Mouse (Mus musculus): ENCODE data around the gene Steap1. TPM values are rescaled to one million over a fixed set of nuclear protein-coding genes. Genes with fewer than 3 reads are reported as not detected.
A peak's percentile ranks its signal among the peaks of the same experiment; 100 is the strongest.

Gene Steap1
- polyA plus RNA-seq, 1 experiment from 2014 or later: 7.9 TPM

DNA sequence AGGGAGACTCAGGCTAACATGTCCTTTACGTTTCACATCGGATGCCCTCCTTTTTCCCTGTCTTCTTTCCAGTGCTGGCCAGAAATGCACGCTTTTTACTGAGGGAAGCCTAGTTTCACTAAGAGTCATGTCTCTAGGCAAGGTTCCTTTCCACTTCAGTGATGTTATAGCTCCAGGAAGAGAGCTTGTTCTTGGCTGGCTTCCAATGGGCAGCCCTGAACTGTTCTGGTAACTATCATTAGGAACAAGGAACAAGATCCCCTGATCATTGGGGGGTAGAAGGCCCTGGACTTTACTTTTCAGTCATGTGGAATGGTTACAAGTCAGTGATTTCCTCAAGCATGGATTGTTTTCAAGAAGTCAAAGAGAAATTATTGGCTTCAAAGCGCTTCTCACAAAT lies 19.2 kb downstream of the Steap1 start:
- no peaks in the 10 kb centered on the region for H3K36me3 ChIP-seq (ENCODE audit: control insufficient read depth, insufficient read depth, low read length)
- no peak overlapping the region for H3K4me2 ChIP-seq (ENCODE audit: low read depth, low read length)
- H3K4me3 ChIP-seq (ENCODE audit: low read depth, low read length): no peak overlapping the region
- DNase-seq (ENCODE audit: low spot score): no peak
- ATAC-seq (ENCODE audit: low read depth): no peak
- no peak overlapping the region for H3K27ac ChIP-seq (replicated peaks; ENCODE audit: low read depth, low read length)
- WGBS: 90% methylated on average over 4 of the region's 4 CpGs
- no peak overlapping the region for H3K9ac ChIP-seq (ENCODE audit: low read depth, low read length)
- H3K4me1 ChIP-seq (ENCODE audit: control insufficient read depth, insufficient read depth, low read length): no peaks in the 10 kb centered on the region
- no peaks in the 10 kb centered on the region for H3K27me3 ChIP-seq (replicated peaks; ENCODE audit: control insufficient read depth, insufficient read depth, low read length)
- no peaks in the 10 kb centered on the region for H3K9me3 ChIP-seq (ENCODE audit: control insufficient read depth, low read length)

- WGBS: 84% methylated on average over 7 of the region's 7 CpGs
- ATAC-seq (ENCODE audit: low read depth): no peak
- no peak overlapping the region for H3K9ac ChIP-seq (ENCODE audit: low read depth, low read length)
These were observed 26.9 kb downstream of the Steap1 start for GRCm38 (mm10) chr5:5722217-5722616.

GRCm38 (mm10) chr5:5711032-5711431 lies 38.1 kb downstream of the Steap1 start:
- H3K9ac ChIP-seq (ENCODE audit: low read depth, low read length): no peak overlapping the region
- no peak overlapping the region for H3K27ac ChIP-seq (replicated peaks; ENCODE audit: low read depth, low read length)
- no peaks in the 10 kb centered on the region for H3K27me3 ChIP-seq (replicated peaks; ENCODE audit: control insufficient read depth, insufficient read depth, low read length)
- ATAC-seq (ENCODE audit: low read depth) (no peak), DNase-seq (ENCODE audit: low spot score) (no peak)
- H3K9me3 ChIP-seq (ENCODE audit: control insufficient read depth, low read length): no peaks in the 10 kb centered on the region
- WGBS: 73% methylated on average over 4 of the region's 4 CpGs
- no peak overlapping the region for H3K4me3 ChIP-seq (ENCODE audit: low read depth, low read length)
- H3K36me3 ChIP-seq (ENCODE audit: control insufficient read depth, insufficient read depth, low read length): no peaks in the 10 kb centered on the region
- H3K4me2 ChIP-seq (ENCODE audit: low read depth, low read length): no peak overlapping the region
- no peaks in the 10 kb centered on the region for H3K4me1 ChIP-seq (ENCODE audit: control insufficient read depth, insufficient read depth, low read length)

More at GRCm38 (mm10) chr5:5722217-5722616, 26.9 kb downstream of the Steap1 start:
- Histone ChIP-seq H3K27me3 (replicated peaks; ENCODE audit: control insufficient read depth, insufficient read depth, low read length) (no peaks in the 10 kb centered on the region), H3K4me2 (ENCODE audit: low read depth, low read length) (no peak overlapping the region), H3K9me3 (ENCODE audit: control insufficient read depth, low read length) (no peaks in the 10 kb centered on the region), H3K36me3 (ENCODE audit: control insufficient read depth, insufficient read depth, low read length) (no peaks in the 10 kb centered on the region), H3K27ac (replicated peaks; ENCODE audit: low read depth, low read length) (no peak overlapping the region), H3K4me1 (ENCODE audit: control insufficient read depth, insufficient read depth, low read length) (no peaks in the 10 kb centered on the region), H3K4me3 (ENCODE audit: low read depth, low read length) (no peak overlapping the region)
- no peak for DNase-seq (ENCODE audit: low spot score)

GRCm38 (mm10) chr5:5707341-5708278 lies 41.5 kb downstream of the Steap1 start:
- H3K27me3 ChIP-seq (replicated peaks; ENCODE audit: control insufficient read depth, insufficient read depth, low read length): no peaks in the 10 kb centered on the region
- 55% methylated on average over 13 of the region's 13 CpGs for WGBS
- H3K4me3 ChIP-seq (ENCODE audit: low read depth, low read length): no peak overlapping the region
- DNase-seq (ENCODE audit: low spot score): no peak
- H3K9me3 ChIP-seq (ENCODE audit: control insufficient read depth, low read length): no peaks in the 10 kb centered on the region
- no peak overlapping the region for H3K27ac ChIP-seq (replicated peaks; ENCODE audit: low read depth, low read length)
- H3K36me3 ChIP-seq (ENCODE audit: control insufficient read depth, insufficient read depth, low read length): no peaks in the 10 kb centered on the region
- H3K9ac ChIP-seq (ENCODE audit: low read depth, low read length): no peak overlapping the region
- no peak for ATAC-seq (ENCODE audit: low read depth)
- no peaks in the 10 kb centered on the region for H3K4me1 ChIP-seq (ENCODE audit: control insufficient read depth, insufficient read depth, low read length)
- peak overlapping the region; percentile 15; the same call in 1 of the 2 replicates for H3K4me2 ChIP-seq (ENCODE audit: low read depth, low read length)

GRCm38 (mm10) chr5:5705019-5705418 lies 44.1 kb downstream of the Steap1 start:
- 62% methylated on average over 2 of the region's 2 CpGs for WGBS
- no peak for ATAC-seq (ENCODE audit: low read depth)
- H3K27ac ChIP-seq (replicated peaks; ENCODE audit: low read depth, low read length): no peak overlapping the region

DNA sequence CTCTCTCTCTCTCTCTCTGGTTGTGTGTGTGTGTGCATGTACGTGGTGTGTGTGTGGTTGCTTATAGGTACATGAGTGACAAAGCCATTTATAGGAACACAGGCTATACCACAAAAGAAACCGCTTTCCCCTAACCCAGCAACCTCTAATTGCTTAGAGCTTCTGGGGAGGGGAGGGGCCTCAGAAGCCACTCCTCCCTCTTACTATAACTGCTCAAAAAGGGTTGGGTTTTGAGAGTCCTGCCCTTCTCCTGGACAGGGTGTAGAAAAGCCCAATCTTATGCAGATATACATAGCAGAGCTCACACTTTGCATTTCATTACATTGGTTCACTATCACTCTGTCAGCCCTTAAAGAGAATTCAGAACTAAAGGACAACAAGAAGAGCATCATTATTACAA lies 48.7 kb downstream of the Steap1 start:
- Histone ChIP-seq H3K27ac (replicated peaks; ENCODE audit: low read depth, low read length) (no peak overlapping the region), H3K36me3 (ENCODE audit: control insufficient read depth, insufficient read depth, low read length) (no peaks in the 10 kb centered on the region), H3K9me3 (ENCODE audit: control insufficient read depth, low read length) (no peaks in the 10 kb centered on the region), H3K4me2 (ENCODE audit: low read depth, low read length) (no peak overlapping the region), H3K4me3 (ENCODE audit: low read depth, low read length) (no peak overlapping the region), H3K4me1 (ENCODE audit: control insufficient read depth, insufficient read depth, low read length) (no peaks in the 10 kb centered on the region), H3K9ac (ENCODE audit: low read depth, low read length) (no peak overlapping the region), H3K27me3 (replicated peaks; ENCODE audit: control insufficient read depth, insufficient read depth, low read length) (no peaks in the 10 kb centered on the region)
- no peak for DNase-seq (ENCODE audit: low spot score)
- ATAC-seq (ENCODE audit: low read depth): no peak
- WGBS: 67% methylated on average over 2 of the region's 2 CpGs

More at GRCm38 (mm10) chr5:5705019-5705418, 44.1 kb downstream of the Steap1 start:
- no peak for DNase-seq (ENCODE audit: low spot score)
- H3K4me2 ChIP-seq (ENCODE audit: low read depth, low read length): no peak overlapping the region
- H3K4me1 ChIP-seq (ENCODE audit: control insufficient read depth, insufficient read depth, low read length): no peaks in the 10 kb centered on the region
- H3K36me3 ChIP-seq (ENCODE audit: control insufficient read depth, insufficient read depth, low read length): no peaks in the 10 kb centered on the region
- no peak overlapping the region for H3K4me3 ChIP-seq (ENCODE audit: low read depth, low read length)
- H3K27me3 ChIP-seq (replicated peaks; ENCODE audit: control insufficient read depth, insufficient read depth, low read length): no peaks in the 10 kb centered on the region
- no peak overlapping the region for H3K9ac ChIP-seq (ENCODE audit: low read depth, low read length)
- no peaks in the 10 kb centered on the region for H3K9me3 ChIP-seq (ENCODE audit: control insufficient read depth, low read length)

DNA sequence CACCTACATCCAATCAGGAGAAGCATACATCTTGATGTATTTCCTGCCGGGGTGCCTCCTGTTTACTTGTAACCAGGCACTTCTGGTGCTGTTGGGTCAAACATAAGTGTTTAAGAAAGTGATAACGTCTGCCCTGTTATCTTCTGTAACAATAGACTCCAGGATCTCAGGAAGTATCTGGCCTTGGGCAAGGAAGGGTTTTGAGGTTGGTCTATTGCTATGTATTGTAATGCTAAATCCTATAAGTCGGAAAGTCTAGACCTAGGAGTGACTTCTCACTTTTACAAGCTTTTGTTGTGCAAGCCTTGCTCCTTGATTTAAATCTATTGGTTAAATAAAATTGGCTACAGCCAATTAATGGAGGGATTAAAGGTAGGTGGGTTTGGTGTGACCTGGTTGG lies 50.3 kb downstream of the Steap1 start:
- H3K4me2 ChIP-seq (ENCODE audit: low read depth, low read length): no peak overlapping the region
- ATAC-seq (ENCODE audit: low read depth) (no peak), DNase-seq (ENCODE audit: low spot score) (no peak)
- H3K9ac ChIP-seq (ENCODE audit: low read depth, low read length): no peak overlapping the region
- H3K36me3 ChIP-seq (ENCODE audit: control insufficient read depth, insufficient read depth, low read length): no peaks in the 10 kb centered on the region
- H3K9me3 ChIP-seq (ENCODE audit: control insufficient read depth, low read length): no peaks in the 10 kb centered on the region
- 69% methylated on average over 3 of the region's 3 CpGs for WGBS
- no peaks in the 10 kb centered on the region for H3K27me3 ChIP-seq (replicated peaks; ENCODE audit: control insufficient read depth, insufficient read depth, low read length)
- H3K4me1 ChIP-seq (ENCODE audit: control insufficient read depth, insufficient read depth, low read length): no peaks in the 10 kb centered on the region
- H3K4me3 ChIP-seq (ENCODE audit: low read depth, low read length): no peak overlapping the region
- H3K27ac ChIP-seq (replicated peaks; ENCODE audit: low read depth, low read length): no peak overlapping the region

- Histone ChIP-seq H3K9me3 (ENCODE audit: control insufficient read depth, low read length) (no peaks in the 10 kb centered on the region), H3K36me3 (ENCODE audit: control insufficient read depth, insufficient read depth, low read length) (no peaks in the 10 kb centered on the region), H3K4me3 (ENCODE audit: low read depth, low read length) (no peak overlapping the region), H3K4me1 (ENCODE audit: control insufficient read depth, insufficient read depth, low read length) (peaks cover 3% of the 10 kb centered on the region; the same call in 1 of the 2 replicates), H3K4me2 (ENCODE audit: low read depth, low read length) (no peak overlapping the region), H3K9ac (ENCODE audit: low read depth, low read length) (no peak overlapping the region), H3K27ac (replicated peaks; ENCODE audit: low read depth, low read length) (no peak overlapping the region), H3K27me3 (replicated peaks; ENCODE audit: control insufficient read depth, insufficient read depth, low read length) (no peaks in the 10 kb centered on the region)
- 86% methylated on average over 5 of the region's 5 CpGs for whole genome bisulfite sequencing
- no peak for DNase-seq (ENCODE audit: low spot score)
- ATAC-seq (ENCODE audit: low read depth): no peak
These were observed 53.7 kb downstream of the Steap1 start for GRCm38 (mm10) chr5:5695401-5695942.
